Mouse (Mus musculus): ENCODE measurements around the gene Ptbp2. TPM values are rescaled to one million over a fixed set of nuclear protein-coding genes. Genes with fewer than 3 reads are reported as not detected.
A peak's percentile ranks its signal among the peaks of the same experiment; 100 is the strongest.

The Ptbp2 gene
- polyA plus RNA-seq (2012; fragmentation: generic; extraction: Trizol), result 8.4 TPM

DNA sequence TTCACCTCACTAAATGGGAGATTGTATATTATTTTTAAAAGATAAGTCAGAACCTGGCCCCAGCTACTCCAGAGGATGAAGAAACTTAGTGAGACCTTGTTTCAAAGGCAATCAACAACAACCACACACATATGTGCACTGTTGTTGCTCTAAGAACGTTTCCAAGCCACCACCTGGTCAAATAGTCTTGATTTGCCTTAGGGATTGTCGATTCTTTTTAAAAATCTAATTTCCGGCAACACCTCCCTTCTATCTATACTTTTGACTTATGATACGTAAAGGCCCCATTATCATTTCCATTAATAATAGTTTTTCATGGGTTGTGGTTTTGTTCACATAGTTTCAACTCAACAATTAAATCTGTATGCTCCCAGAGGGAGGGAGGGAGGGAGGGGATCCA is at the start of gene Ptbp2:
Gene Ptbp2, minus strand, starts transcription at position 101 of the 400 bp plus-strand sequence.
- H3K79me2 ChIP-seq (ENCODE audit: control insufficient read depth, insufficient read depth), result peaks cover 31% of the 10 kb centered on the region
- H3K27me3 ChIP-seq (ENCODE audit: control insufficient read depth, insufficient read depth, insufficient read length), result no peaks in the 10 kb centered on the region
- TF ChIP-seq REST (IDR thresholded peaks at IDR 0.05; ENCODE audit: insufficient read depth, insufficient read length) (no peak), MAX (IDR thresholded peaks at IDR 0.05; ENCODE audit: low read depth) (no peak), MYOD1 (IDR thresholded peaks at IDR 0.05; ENCODE audit: control insufficient read depth in 1 of 3, insufficient read length in 2 of 3, low read depth in 2 of 3) (no peak), TCF3 (IDR thresholded peaks at IDR 0.05; ENCODE audit: insufficient read length, low read depth) (no peak), TCF12 (IDR thresholded peaks at IDR 0.05; ENCODE audit: insufficient read depth, poor library complexity, severe bottlenecking) (no peak), POLR2A (IDR thresholded peaks at IDR 0.05; ENCODE audit: insufficient read length, low read depth) (no peak), MYOG (IDR thresholded peaks at IDR 0.05; ENCODE audit: control insufficient read depth in 1 of 3, insufficient read depth in 1 of 3, insufficient read length in 2 of 3, low read depth in 2 of 3) (no peak), POLR2AphosphoS2 (IDR thresholded peaks at IDR 0.05; ENCODE audit: insufficient read length, low read depth) (no peak), CEBPB (IDR thresholded peaks at IDR 0.05; ENCODE audit: insufficient read depth, poor library complexity, severe bottlenecking) (no peak), SRF (IDR thresholded peaks at IDR 0.05; ENCODE audit: control insufficient read depth, insufficient read length, low read depth) (no peak), USF1 (IDR thresholded peaks at IDR 0.05; ENCODE audit: low read depth) (no peak)
- H3K36me3 ChIP-seq (ENCODE audit: control insufficient read depth, insufficient read depth), result no peaks in the 10 kb centered on the region
- peak within 1 kb of the TSS; percentile 49 for H3K4me2 ChIP-seq (ENCODE audit: low read depth)
- H3K4me3 ChIP-seq, result peak within 1 kb of the TSS; percentile 51
- H3ac ChIP-seq (ENCODE audit: control insufficient read depth, insufficient read length), result peak within 1 kb of the TSS; percentile 100

DNA sequence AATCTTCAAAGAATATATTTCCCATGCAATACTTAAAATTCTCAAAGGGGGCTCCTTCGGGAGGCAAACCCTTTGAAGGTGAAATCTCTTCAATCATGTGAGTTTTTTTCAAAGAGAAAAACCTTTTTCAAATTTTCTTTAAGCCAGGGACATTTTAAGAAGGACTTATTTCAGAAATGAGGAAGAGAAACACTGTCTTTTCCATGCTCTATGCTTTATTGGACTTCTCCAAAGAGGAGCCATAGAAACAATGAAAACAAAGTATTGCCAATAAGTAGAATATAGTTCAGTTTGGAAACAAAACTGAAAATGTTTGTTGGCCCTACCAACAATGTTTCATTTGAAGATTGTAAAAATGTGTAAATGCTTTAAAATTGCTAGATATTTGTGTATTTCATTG is 30.4 kb upstream of the Ptbp2 start:
- no peak overlapping the region for H3K4me2 ChIP-seq (ENCODE audit: low read depth)
- no peaks in the 10 kb centered on the region for H3K36me3 ChIP-seq (ENCODE audit: control insufficient read depth, insufficient read depth)
- no peaks in the 10 kb centered on the region for H3K27me3 ChIP-seq (ENCODE audit: control insufficient read depth, insufficient read depth, insufficient read length)
- no peaks in the 10 kb centered on the region for H3K79me2 ChIP-seq (ENCODE audit: control insufficient read depth, insufficient read depth)
- no peak overlapping the region for H3ac ChIP-seq (ENCODE audit: control insufficient read depth, insufficient read length)
- no peak for TF ChIP-seq POLR2A (IDR thresholded peaks at IDR 0.05; ENCODE audit: insufficient read length, low read depth)
- no peak for TF ChIP-seq MAX (IDR thresholded peaks at IDR 0.05; ENCODE audit: low read depth)
- TF ChIP-seq SRF (IDR thresholded peaks at IDR 0.05; ENCODE audit: control insufficient read depth, insufficient read length, low read depth), result no peak
- H3K4me3 ChIP-seq, result no peak overlapping the region

DNA sequence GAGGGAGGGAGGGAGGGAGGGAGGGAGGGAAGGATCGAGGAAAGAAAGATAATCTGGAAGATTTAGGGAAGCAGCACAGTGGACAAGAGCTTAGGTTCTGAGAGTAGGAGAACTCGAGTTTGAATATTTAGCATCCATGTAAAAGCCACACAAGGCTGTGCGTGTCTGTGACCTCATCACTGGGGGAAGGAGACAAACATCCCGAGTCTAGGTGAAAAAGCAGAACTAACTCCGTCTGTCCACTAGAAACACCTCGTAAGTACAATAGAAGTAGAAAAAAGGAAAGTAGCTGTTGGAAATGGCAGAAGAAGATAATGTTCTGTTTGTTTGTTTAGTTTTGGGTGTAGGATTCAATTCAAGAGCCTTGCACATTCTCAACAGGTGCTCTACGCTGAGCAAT is 21.9 kb upstream of the Ptbp2 start:
- Histone ChIP-seq H3K4me2 (ENCODE audit: low read depth) (no peak overlapping the region), H3K36me3 (ENCODE audit: control insufficient read depth, insufficient read depth) (no peaks in the 10 kb centered on the region), H3K4me3 (no peak overlapping the region), H3K27me3 (ENCODE audit: control insufficient read depth, insufficient read depth, insufficient read length) (no peaks in the 10 kb centered on the region), H3ac (ENCODE audit: control insufficient read depth, insufficient read length) (no peak overlapping the region), H3K79me2 (ENCODE audit: control insufficient read depth, insufficient read depth) (no peaks in the 10 kb centered on the region)
- TF ChIP-seq E2F4 (IDR thresholded peaks at IDR 0.05; ENCODE audit: insufficient read depth) (no peak), SRF (IDR thresholded peaks at IDR 0.05; ENCODE audit: control insufficient read depth, insufficient read length, low read depth) (no peak), POLR2AphosphoS2 (IDR thresholded peaks at IDR 0.05; ENCODE audit: insufficient read length, low read depth) (no peak), CEBPB (IDR thresholded peaks at IDR 0.05; ENCODE audit: insufficient read depth, poor library complexity, severe bottlenecking) (no peak), TCF12 (IDR thresholded peaks at IDR 0.05; ENCODE audit: insufficient read depth, poor library complexity, severe bottlenecking) (no peak), TCF3 (IDR thresholded peaks at IDR 0.05; ENCODE audit: insufficient read length, low read depth) (no peak), MYOG (IDR thresholded peaks at IDR 0.05; ENCODE audit: control insufficient read depth in 1 of 3, insufficient read depth in 1 of 3, insufficient read length in 2 of 3, low read depth in 2 of 3) (no peak), MYOD1 (IDR thresholded peaks at IDR 0.05; ENCODE audit: control insufficient read depth in 1 of 3, insufficient read length in 2 of 3, low read depth in 2 of 3) (no peak), REST (IDR thresholded peaks at IDR 0.05; ENCODE audit: insufficient read depth, insufficient read length) (no peak), USF1 (IDR thresholded peaks at IDR 0.05; ENCODE audit: low read depth) (no peak), POLR2A (IDR thresholded peaks at IDR 0.05; ENCODE audit: insufficient read length, low read depth) (no peak), MAX (IDR thresholded peaks at IDR 0.05; ENCODE audit: low read depth) (no peak)

DNA sequence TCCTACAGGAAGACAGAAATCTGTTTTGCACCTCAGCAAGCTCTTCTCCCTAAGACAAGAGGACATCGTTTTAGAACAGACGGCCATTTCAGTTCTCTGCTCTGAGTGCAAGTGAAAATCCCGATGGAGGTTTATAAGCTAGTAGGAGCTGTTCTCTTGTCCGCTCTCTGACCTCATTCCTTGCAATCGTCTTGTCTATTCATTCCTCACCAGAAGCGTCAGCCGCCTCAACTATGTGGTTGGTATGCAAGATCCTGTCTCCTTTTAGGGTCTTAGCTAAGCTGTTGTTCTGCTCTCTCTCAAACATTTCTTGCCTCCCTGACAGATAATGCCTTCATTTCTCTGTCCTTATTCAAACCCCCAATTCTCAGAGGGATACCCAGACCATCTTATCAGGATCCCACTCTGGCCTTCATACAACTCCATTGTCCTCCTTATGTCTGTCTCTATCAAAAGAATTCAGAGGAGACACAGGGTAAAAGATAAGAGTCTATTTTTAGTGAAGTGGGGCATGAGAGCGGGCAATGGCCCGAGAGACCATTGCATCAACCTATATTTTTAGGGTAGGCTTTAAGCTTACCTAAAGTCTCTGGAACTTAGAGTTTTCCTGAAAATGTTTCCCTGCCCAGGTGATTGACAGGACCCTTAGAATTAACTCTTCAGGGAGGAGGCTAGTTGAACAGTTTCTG is 10.6 kb upstream of the Ptbp2 start:
- Histone ChIP-seq H3K36me3 (ENCODE audit: control insufficient read depth, insufficient read depth) (no peaks in the 10 kb centered on the region), H3K27me3 (ENCODE audit: control insufficient read depth, insufficient read depth, insufficient read length) (no peaks in the 10 kb centered on the region), H3K4me3 (no peak overlapping the region), H3K79me2 (ENCODE audit: control insufficient read depth, insufficient read depth) (no peaks in the 10 kb centered on the region), H3ac (ENCODE audit: control insufficient read depth, insufficient read length) (no peak overlapping the region), H3K4me2 (ENCODE audit: low read depth) (no peak overlapping the region)
- TF ChIP-seq TCF12 (IDR thresholded peaks at IDR 0.05; ENCODE audit: insufficient read depth, poor library complexity, severe bottlenecking), result no peak
- TF ChIP-seq CEBPB (IDR thresholded peaks at IDR 0.05; ENCODE audit: insufficient read depth, poor library complexity, severe bottlenecking), result no peak
- TF ChIP-seq MAX (IDR thresholded peaks at IDR 0.05; ENCODE audit: low read depth), result no peak
- TF ChIP-seq USF1 (IDR thresholded peaks at IDR 0.05; ENCODE audit: low read depth), result no peak
- TF ChIP-seq REST (IDR thresholded peaks at IDR 0.05; ENCODE audit: insufficient read depth, insufficient read length), result no peak
- no peak for TF ChIP-seq SRF (IDR thresholded peaks at IDR 0.05; ENCODE audit: control insufficient read depth, insufficient read length, low read depth)
- no peak for TF ChIP-seq E2F4 (IDR thresholded peaks at IDR 0.05; ENCODE audit: insufficient read depth)
- TF ChIP-seq MYOG (IDR thresholded peaks at IDR 0.05; ENCODE audit: control insufficient read depth in 1 of 3, insufficient read depth in 1 of 3, insufficient read length in 2 of 3, low read depth in 2 of 3), result no peak
- TF ChIP-seq POLR2A (IDR thresholded peaks at IDR 0.05; ENCODE audit: insufficient read length, low read depth), result no peak
- TF ChIP-seq POLR2AphosphoS2 (IDR thresholded peaks at IDR 0.05; ENCODE audit: insufficient read length, low read depth), result no peak
- TF ChIP-seq TCF3 (IDR thresholded peaks at IDR 0.05; ENCODE audit: insufficient read length, low read depth), result no peak
- TF ChIP-seq MYOD1 (IDR thresholded peaks at IDR 0.05; ENCODE audit: control insufficient read depth in 1 of 3, insufficient read length in 2 of 3, low read depth in 2 of 3), result no peak
